Mouse (Mus musculus) liver, embryonic 14.5 days (tissue): Measurements from ENCODE around the gene Aamdc. TPM values are rescaled to one million over a fixed set of nuclear protein-coding genes. Genes with fewer than 3 reads are reported as not detected.

Experiments used
- ATAC-seq: fragments of 200-750 bp; cut with Nextera tagmentation; 2 replicates; pipeline ENCODE4 v1.8.0; 2017; ENCODE audit warnings: moderate number of reproducible peaks, mild to moderate bottlenecking, moderate library complexity; ENCODE audit not compliant: insufficient read depth
- DNase-seq, 3 experiments: peaks; one replicate each; pipeline ENCODE4 v3.0.0-alpha.2; 2012 to 2013; ENCODE audit warnings: low read depth in 3 of 3, low spot score in 3 of 3
- H3K27ac ChIP-seq: fragments of 300-500 bp; sonication (generic); 2 replicates; pipeline ENCODE4 v1.5.1; 2014; ENCODE audit warnings: moderate library complexity, mild to moderate bottlenecking, control low read depth, inconsistent platforms
- H3K27me3 ChIP-seq: fragments of 300-500 bp; sonication (generic); 2 replicates; pipeline ENCODE4 v1.6.1; 2014; ENCODE audit warnings: mild to moderate bottlenecking, low read length, moderate library complexity; ENCODE audit not compliant: control insufficient read depth, insufficient read depth
- H3K36me3 ChIP-seq: fragments of 300-500 bp; sonication (generic); replicated peaks from 2 replicates; pipeline ENCODE4 v1.6.1; 2014; ENCODE audit warnings: low read depth; ENCODE audit not compliant: control insufficient read depth, insufficient read depth
- H3K4me1 ChIP-seq, 2 experiments: fragments of 200-500 bp in 1 of 2; fragments of 300-500 bp in 1 of 2; sonication (generic) in 1 of 2; replicated peaks; 2 replicates each; pipeline ENCODE4 v1.6.1; 2012 to 2014; ENCODE audit warnings: antibody characterized with exemption in 1 of 2, inconsistent platforms in 1 of 2, low read length in 1 of 2; ENCODE audit not compliant: control insufficient read depth in 2 of 2, insufficient read depth in 2 of 2
- H3K4me2 ChIP-seq: fragments of 300-500 bp; sonication (generic); 2 replicates; pipeline ENCODE4 v1.6.1; 2014; ENCODE audit warnings: low read depth, mild to moderate bottlenecking, control low read depth, moderate library complexity
- H3K4me3 ChIP-seq, 2 experiments: fragments of 200-500 bp in 1 of 2; fragments of 300-500 bp in 1 of 2; sonication (generic) in 1 of 2; 2 replicates each; pipeline ENCODE4 v1.5.1; 2012 to 2014; ENCODE audit warnings: low read depth in 2 of 2, low read length in 2 of 2, mild to moderate bottlenecking in 2 of 2, control low read depth in 1 of 2, inconsistent platforms in 1 of 2, moderate library complexity in 1 of 2; ENCODE audit not compliant: insufficient read depth in 1 of 2
- H3K9ac ChIP-seq: fragments of 300-500 bp; sonication (generic); replicated peaks from 2 replicates; pipeline ENCODE4 v1.6.1; 2014; ENCODE audit warnings: mild to moderate bottlenecking, control low read depth, moderate library complexity
- H3K9me3 ChIP-seq: fragments of 300-500 bp; sonication (generic); 2 replicates; pipeline ENCODE4 v1.6.1; 2016; ENCODE audit warnings: low read length, mixed read lengths; ENCODE audit not compliant: control insufficient read depth
- CTCF ChIP-seq: IDR thresholded peaks from 2 replicates; pipeline ENCODE4 v1.5.1; 2016; ENCODE audit warnings: antibody characterized with exemption, low read depth, control low read depth
- EP300 ChIP-seq: IDR thresholded peaks from 2 replicates; pipeline ENCODE4 v1.6.1; 2016; ENCODE audit warnings: antibody characterized with exemption, low read depth
- WGBS: fragments of 180-500 bp; shearing (Covaris S2); extraction: QIAGEN DNeasy Blood & Tissue Kit; methylation state at CpG from one replicate; pipeline ENCODE4 v1.1.7; 2014; ENCODE audit not compliant: insufficient replicate concordance; 5-methylcytosine and 5-hydroxymethylcytosine counted together
- polyA plus RNA-seq, 2 experiments: library from polyadenylated mRNA; depleted of rRNA in 1 of 2; stranded (reverse) in 1 of 2; unstranded in 1 of 2; fragments of >200 nt; fragmentation: Nextera tagmentation in 1 of 2; extraction: Ambion mirVana in 1 of 2; gene quantifications; 2 replicates each; pipeline versions ENCODE4 v1.2.1 to v1.2.3; 2012 to 2014

Aamdc gene
- polyA plus RNA-seq, 2 experiments, result 9.9 to 16.0 TPM

DNA sequence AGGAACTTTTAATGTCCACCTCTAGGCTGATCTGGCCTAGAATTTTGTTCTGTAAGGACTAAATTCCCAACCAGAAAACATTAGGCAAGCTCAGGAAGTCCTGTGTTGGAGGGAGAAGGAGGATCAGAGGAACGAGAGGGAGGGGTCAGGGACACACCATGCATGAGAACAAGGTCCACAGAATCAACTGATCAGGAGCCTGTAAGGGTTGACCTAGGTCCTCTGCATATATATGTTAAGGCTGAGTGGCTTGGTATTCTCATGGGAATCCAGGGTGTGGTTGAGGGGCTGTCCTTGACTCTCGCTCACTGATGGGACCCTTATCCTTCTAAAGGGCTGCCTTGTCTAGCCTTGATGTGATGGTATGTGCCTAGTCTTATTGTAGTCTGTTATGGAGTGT lies 15.7 kb downstream of the Aamdc start:
- H3K36me3 ChIP-seq, result no peaks in the 10 kb centered on the region
- no peak overlapping the region for H3K27ac ChIP-seq
- H3K27me3 ChIP-seq, result no peaks in the 10 kb centered on the region
- no peaks in the 10 kb centered on the region for H3K9me3 ChIP-seq
- H3K4me1 ChIP-seq, result no peaks in the 10 kb centered on the region
- TF ChIP-seq EP300 (no peak), CTCF (no peak)
- no peak for ATAC-seq
- no peak for DNase-seq
- H3K4me2 ChIP-seq, result no peak overlapping the region
- H3K9ac ChIP-seq, result no peak overlapping the region
- H3K4me3 ChIP-seq, result no peak overlapping the region
- WGBS, result 60% methylated on average over 2 of the region's 2 CpGs

DNA sequence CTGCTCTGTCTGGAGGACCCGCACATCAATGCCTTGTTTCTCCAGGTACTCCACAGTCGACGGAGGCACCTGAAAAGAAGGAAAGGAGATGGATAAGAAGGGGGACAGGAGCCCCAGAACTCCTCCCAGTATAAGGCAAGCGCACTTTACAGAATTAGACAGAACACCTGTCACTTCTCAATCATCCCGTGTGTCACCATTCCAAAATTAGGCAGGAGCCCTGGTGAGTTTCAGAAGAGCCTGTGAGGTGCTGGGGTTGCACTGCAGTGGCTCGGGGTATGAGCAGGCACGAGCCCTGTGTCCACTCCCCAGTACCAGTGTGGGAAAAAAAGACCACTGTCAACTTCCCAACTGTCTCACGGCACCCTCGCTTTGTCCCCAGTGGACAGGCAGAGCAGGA lies 28.6 kb downstream of the Aamdc start:
- no peak overlapping the region for H3K27ac ChIP-seq
- no peaks in the 10 kb centered on the region for H3K4me1 ChIP-seq
- WGBS, result 74% methylated on average over 9 of the region's 9 CpGs
- DNase-seq, result no peak
- no peaks in the 10 kb centered on the region for H3K9me3 ChIP-seq
- H3K4me2 ChIP-seq, result no peak overlapping the region
- no peaks in the 10 kb centered on the region for H3K36me3 ChIP-seq
- ATAC-seq, result no peak
- TF ChIP-seq EP300 (no peak), CTCF (no peak)
- no peak overlapping the region for H3K9ac ChIP-seq
- H3K4me3 ChIP-seq, result no peak overlapping the region
- no peaks in the 10 kb centered on the region for H3K27me3 ChIP-seq

DNA sequence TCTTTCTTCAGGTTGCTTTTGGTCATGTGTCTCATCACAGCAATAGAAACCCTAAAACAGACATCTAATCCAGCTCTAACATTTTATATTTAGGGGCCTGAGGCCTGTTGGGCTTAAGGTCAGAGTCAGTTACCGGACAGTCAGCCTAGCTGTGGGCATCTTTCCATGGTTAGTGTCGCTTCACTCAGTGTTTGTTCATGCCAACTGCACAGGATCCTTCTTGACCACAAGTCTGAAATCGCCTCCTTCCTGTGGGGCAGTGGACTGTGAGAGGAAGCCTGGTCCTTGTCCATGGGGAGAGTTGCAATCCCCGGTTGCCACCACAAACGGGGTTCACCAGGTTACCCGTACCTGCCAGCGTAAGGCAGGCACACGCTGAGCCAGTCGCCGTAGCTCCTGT lies 30.0 kb downstream of the Aamdc start:
- H3K9me3 ChIP-seq, result no peaks in the 10 kb centered on the region
- TF ChIP-seq CTCF (no peak), EP300 (no peak)
- no peak for ATAC-seq
- no peaks in the 10 kb centered on the region for H3K36me3 ChIP-seq
- no peaks in the 10 kb centered on the region for H3K27me3 ChIP-seq
- no peaks in the 10 kb centered on the region for H3K4me1 ChIP-seq
- DNase-seq, result no peak
- WGBS, result 75% methylated on average over 10 of the region's 10 CpGs
- H3K4me3 ChIP-seq, result no peak overlapping the region
- H3K9ac ChIP-seq, result no peak overlapping the region
- no peak overlapping the region for H3K27ac ChIP-seq
- no peak overlapping the region for H3K4me2 ChIP-seq

DNA sequence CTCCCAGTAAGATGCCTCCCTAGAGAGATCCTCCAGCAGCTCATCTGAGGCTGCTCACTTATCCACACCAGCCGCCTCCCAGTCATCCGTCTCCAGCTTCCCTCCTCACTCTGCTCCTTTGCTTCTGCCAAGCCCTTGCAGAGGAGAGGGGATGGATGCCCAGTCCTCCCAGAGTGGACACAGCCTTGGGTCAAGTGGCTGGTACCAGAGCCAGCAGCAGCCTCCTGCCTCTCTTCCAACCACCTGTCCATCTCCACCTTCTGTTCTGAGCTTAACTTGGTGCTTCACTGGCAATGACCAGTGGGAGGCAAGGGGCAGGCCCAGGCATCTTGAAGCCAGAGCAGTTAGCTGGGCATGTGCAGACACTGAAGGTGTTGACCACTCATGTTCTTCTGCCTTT lies 32.8 kb downstream of the Aamdc start:
- Histone ChIP-seq H3K27ac (no peak overlapping the region), H3K9me3 (no peaks in the 10 kb centered on the region), H3K27me3 (no peaks in the 10 kb centered on the region), H3K4me2 (no peak overlapping the region), H3K36me3 (peaks cover 6% of the 10 kb centered on the region; the same call in 1 of the 2 replicates), H3K4me3 (no peak overlapping the region), H3K4me1 (no peaks in the 10 kb centered on the region), H3K9ac (no peak overlapping the region)
- WGBS, result 72% methylated on average over 2 of the region's 2 CpGs
- ATAC-seq, result no peak
- no peak for DNase-seq
- TF ChIP-seq CTCF (no peak), EP300 (no peak)

DNA sequence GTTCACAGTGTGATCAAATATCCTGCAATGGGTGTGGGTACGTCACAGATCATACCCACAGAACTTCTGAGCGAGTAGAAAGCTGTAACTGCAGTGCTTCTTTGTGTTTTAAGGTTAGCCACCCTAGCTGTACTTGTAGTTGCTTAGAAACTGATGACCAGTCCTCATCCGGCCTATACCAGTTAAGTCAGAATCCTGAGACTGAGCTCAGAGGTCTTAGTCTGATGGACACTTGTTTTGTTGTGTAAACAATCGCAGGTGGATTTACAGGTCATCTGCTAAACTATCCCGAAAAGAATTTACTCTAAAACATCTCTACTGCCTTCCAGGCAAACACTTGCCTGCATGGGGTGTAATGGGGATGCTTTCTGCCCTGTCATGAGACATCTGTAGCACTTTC lies 42.7 kb downstream of the Aamdc start:
- Histone ChIP-seq H3K27me3 (no peaks in the 10 kb centered on the region), H3K4me3 (no peak overlapping the region), H3K36me3 (peaks cover 6% of the 10 kb centered on the region; the same call in 1 of the 2 replicates), H3K27ac (no peak overlapping the region), H3K4me1 (no peaks in the 10 kb centered on the region), H3K9me3 (no peaks in the 10 kb centered on the region), H3K4me2 (no peak overlapping the region), H3K9ac (no peak overlapping the region)
- no peak for TF ChIP-seq EP300
- TF ChIP-seq CTCF, result no peak
- DNase-seq, result no peak
- ATAC-seq, result no peak
- WGBS, result 75% methylated on average over 5 of the region's 5 CpGs
